Mouse (Mus musculus) limb, embryonic 14.5 days (tissue): ENCODE data around the gene Adam19. TPM values are rescaled to one million over a fixed set of nuclear protein-coding genes. Genes with fewer than 3 reads are reported as not detected.

ENCODE experiments used
- ATAC-seq: fragments of 200-750 bp; cut with Nextera tagmentation; 2 replicates; pipeline ENCODE4 v1.8.0; 2017; ENCODE audit warnings: low read depth, moderate number of reproducible peaks, moderate TSS enrichment; ENCODE audit not compliant: low FRiP score
- DNase-seq: peaks from one replicate; pipeline ENCODE4 v3.0.0-alpha.2; 2015; ENCODE audit warnings: low spot score
- H3K27ac ChIP-seq: fragments of 300-500 bp; sonication (generic); replicated peaks from 2 replicates; pipeline ENCODE4 v1.5.1; 2014; ENCODE audit warnings: low read depth, mild to moderate bottlenecking, low read length, moderate library complexity, mixed read lengths
- H3K27me3 ChIP-seq: fragments of 300-500 bp; sonication (generic); 2 replicates; pipeline ENCODE4 v1.6.1; 2014; ENCODE audit warnings: low read length, mixed read lengths; ENCODE audit not compliant: control insufficient read depth, insufficient read depth
- H3K36me3 ChIP-seq: fragments of 300-500 bp; sonication (generic); 2 replicates; pipeline ENCODE4 v1.6.1; 2014; ENCODE audit warnings: mild to moderate bottlenecking, low read length, moderate library complexity, mixed read lengths; ENCODE audit not compliant: control insufficient read depth, insufficient read depth
- H3K4me1 ChIP-seq: fragments of 300-500 bp; sonication (generic); 2 replicates; pipeline ENCODE4 v1.6.1; 2014; ENCODE audit warnings: antibody characterized with exemption, low read length, mixed read lengths; ENCODE audit not compliant: control insufficient read depth, insufficient read depth
- H3K4me2 ChIP-seq: fragments of 300-500 bp; sonication (generic); replicated peaks from 2 replicates; pipeline ENCODE4 v1.6.1; 2014; ENCODE audit warnings: low read depth, mild to moderate bottlenecking, low read length, moderate library complexity; ENCODE audit not compliant: severe bottlenecking
- H3K4me3 ChIP-seq: fragments of 300-500 bp; sonication (generic); replicated peaks from 2 replicates; pipeline ENCODE4 v1.5.1; 2014; ENCODE audit warnings: low read length
- H3K9ac ChIP-seq: fragments of 300-500 bp; sonication (generic); 2 replicates; pipeline ENCODE4 v1.6.1; 2014; ENCODE audit warnings: mild to moderate bottlenecking, low read depth, low read length, moderate library complexity; ENCODE audit not compliant: severe bottlenecking
- H3K9me3 ChIP-seq: fragments of 300-500 bp; sonication (generic); 2 replicates; pipeline ENCODE4 v1.6.1; 2016; ENCODE audit warnings: low read length; ENCODE audit not compliant: control insufficient read depth
- POLR2A ChIP-seq: fragments of 200-500 bp; IDR thresholded peaks from 2 replicates; pipeline ENCODE4 v1.8.0; 2012; ENCODE audit warnings: inconsistent platforms, mild to moderate bottlenecking, moderate library complexity, borderline replicate concordance; ENCODE audit not compliant: insufficient read depth, insufficient read length; ENCODE audit errors: extremely low read depth
- WGBS: fragments of 180-500 bp; shearing (Covaris S2); extraction: QIAGEN DNeasy Blood & Tissue Kit; methylation state at CpG from one replicate; pipeline ENCODE4 v1.1.7; 2014; 5-methylcytosine and 5-hydroxymethylcytosine counted together
- polyA plus RNA-seq, 2 experiments: library from polyadenylated mRNA; depleted of rRNA in 1 of 2; stranded (reverse) in 1 of 2; unstranded in 1 of 2; fragments of >200 nt; fragmentation: Nextera tagmentation in 1 of 2; extraction: Ambion mirVana in 1 of 2; gene quantifications; 2 replicates each; pipeline versions ENCODE4 v1.2.1 to v1.2.3; 2012 to 2014

The Adam19 gene
- polyA plus RNA-seq, 2 experiments = 13.3 to 29.3 TPM

GRCm38 (mm10) chr11:46096265-46096649 is 40.5 kb downstream of the Adam19 start:
- Histone ChIP-seq H3K36me3 (peaks cover 29% of the 10 kb centered on the region), H3K27ac (peak overlapping the region; percentile 78), H3K4me3 (no peak overlapping the region), H3K9me3 (no peaks in the 10 kb centered on the region), H3K27me3 (no peaks in the 10 kb centered on the region), H3K4me1 (peaks cover 4% of the 10 kb centered on the region; the same call in 1 of the 2 replicates), H3K9ac (no peak overlapping the region), H3K4me2 (no peak overlapping the region)
- DNase-seq (no peak), ATAC-seq (no peak)
- TF ChIP-seq POLR2A = no peak
- 86% methylated on average over 6 of the region's 6 CpGs for WGBS

DNA sequence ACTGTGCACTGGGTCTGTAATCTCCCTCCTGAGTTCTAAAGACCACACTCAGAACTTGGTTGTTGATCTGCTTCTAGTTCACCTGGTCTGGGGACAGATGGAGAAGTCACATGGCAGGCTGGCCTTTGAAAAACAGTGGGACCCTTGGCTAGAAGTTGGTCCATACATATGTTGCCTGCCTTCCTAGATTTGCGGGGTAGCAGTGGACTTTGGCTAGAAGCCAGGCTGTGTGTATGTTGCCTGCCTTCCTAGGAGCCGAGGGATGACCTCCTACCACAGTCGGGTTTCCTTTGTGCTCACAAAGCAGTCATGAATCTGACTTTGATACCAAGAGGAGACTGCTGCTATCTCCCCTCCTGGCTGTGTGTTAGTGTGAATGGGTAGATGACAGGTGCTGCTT is 41.3 kb downstream of the Adam19 start:
- no peak for DNase-seq
- H3K9me3 ChIP-seq = no peaks in the 10 kb centered on the region
- H3K9ac ChIP-seq = no peak overlapping the region
- H3K4me3 ChIP-seq = no peak overlapping the region
- WGBS = 82% methylated on average over 3 of the region's 3 CpGs
- H3K27me3 ChIP-seq = no peaks in the 10 kb centered on the region
- ATAC-seq = no peak
- TF ChIP-seq POLR2A = no peak
- H3K4me1 ChIP-seq = peaks cover 4% of the 10 kb centered on the region; the same call in 1 of the 2 replicates
- no peak overlapping the region for H3K27ac ChIP-seq
- no peak overlapping the region for H3K4me2 ChIP-seq
- H3K36me3 ChIP-seq = peaks cover 29% of the 10 kb centered on the region

DNA sequence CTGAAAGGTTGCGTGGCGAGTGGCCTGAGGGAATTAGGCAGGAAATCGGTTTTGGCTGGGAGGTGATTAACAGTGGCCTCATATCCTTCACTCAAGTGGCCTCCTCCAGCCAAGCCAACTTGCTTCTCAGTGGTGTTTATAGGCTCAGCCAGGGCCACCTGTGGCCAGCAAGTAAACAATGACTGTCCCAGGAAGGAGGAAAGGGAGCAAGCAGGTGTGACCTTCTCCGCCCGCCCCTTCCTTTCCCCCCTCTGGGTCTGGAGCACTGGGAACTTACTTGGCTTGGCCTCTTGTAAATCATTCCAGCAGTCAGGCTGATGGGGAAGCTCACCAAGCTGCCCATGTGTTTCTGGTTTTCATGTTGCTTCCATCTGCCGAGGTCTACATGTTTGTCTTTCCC is 46.3 kb downstream of the Adam19 start:
- H3K27ac ChIP-seq = no peak overlapping the region
- WGBS = 37% methylated on average over 6 of the region's 6 CpGs
- H3K9me3 ChIP-seq = no peaks in the 10 kb centered on the region
- no peaks in the 10 kb centered on the region for H3K27me3 ChIP-seq
- peak; percentile 51; the same call in 1 of the 2 replicates for ATAC-seq
- no peak overlapping the region for H3K4me2 ChIP-seq
- peak; percentile 16 for DNase-seq
- H3K9ac ChIP-seq = no peak overlapping the region
- H3K4me3 ChIP-seq = no peak overlapping the region
- no peak for TF ChIP-seq POLR2A
- H3K36me3 ChIP-seq = peaks cover 15% of the 10 kb centered on the region
- no peaks in the 10 kb centered on the region for H3K4me1 ChIP-seq

DNA sequence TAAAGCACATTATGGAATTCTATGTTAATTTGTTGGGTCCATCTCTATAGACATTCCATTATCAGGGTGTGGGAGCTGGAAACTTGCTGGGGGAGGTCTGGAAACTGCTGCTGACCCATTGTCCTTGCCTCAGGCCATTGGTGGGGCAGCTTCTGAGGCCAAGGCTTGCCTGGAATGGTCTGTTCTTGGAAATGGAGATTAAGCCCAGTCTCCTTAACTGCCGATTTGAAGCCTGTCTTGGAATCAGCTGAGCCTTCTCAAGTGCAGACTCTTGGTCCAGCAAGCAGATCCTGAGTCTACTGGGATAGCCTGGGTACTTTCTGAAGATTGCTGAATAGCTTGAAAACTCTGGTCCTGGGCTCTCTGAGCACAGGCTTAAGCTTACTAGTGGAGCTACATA is 51.3 kb downstream of the Adam19 start:
- no peaks in the 10 kb centered on the region for H3K36me3 ChIP-seq
- H3K27ac ChIP-seq = no peak overlapping the region
- no peak overlapping the region for H3K4me2 ChIP-seq
- WGBS = 93% methylated on average over 1 of the region's 1 CpGs
- H3K27me3 ChIP-seq = no peaks in the 10 kb centered on the region
- no peaks in the 10 kb centered on the region for H3K4me1 ChIP-seq
- no peak overlapping the region for H3K4me3 ChIP-seq
- DNase-seq (no peak), ATAC-seq (no peak)
- no peak for TF ChIP-seq POLR2A
- no peaks in the 10 kb centered on the region for H3K9me3 ChIP-seq
- no peak overlapping the region for H3K9ac ChIP-seq

GRCm38 (mm10) chr11:46109206-46109605 is 53.4 kb downstream of the Adam19 start:
- Histone ChIP-seq H3K27ac (no peak overlapping the region), H3K9ac (no peak overlapping the region), H3K4me1 (no peaks in the 10 kb centered on the region), H3K27me3 (no peaks in the 10 kb centered on the region), H3K4me2 (no peak overlapping the region), H3K4me3 (no peak overlapping the region), H3K36me3 (peaks cover 5% of the 10 kb centered on the region; the same call in 1 of the 2 replicates), H3K9me3 (no peaks in the 10 kb centered on the region)
- DNase-seq (no peak), ATAC-seq (no peak)
- no peak for TF ChIP-seq POLR2A
- WGBS = 91% methylated on average over 5 of the region's 5 CpGs
